Comparison of ENCODE assay signal across 11 mouse cellular contexts in the genomic region with DNA sequence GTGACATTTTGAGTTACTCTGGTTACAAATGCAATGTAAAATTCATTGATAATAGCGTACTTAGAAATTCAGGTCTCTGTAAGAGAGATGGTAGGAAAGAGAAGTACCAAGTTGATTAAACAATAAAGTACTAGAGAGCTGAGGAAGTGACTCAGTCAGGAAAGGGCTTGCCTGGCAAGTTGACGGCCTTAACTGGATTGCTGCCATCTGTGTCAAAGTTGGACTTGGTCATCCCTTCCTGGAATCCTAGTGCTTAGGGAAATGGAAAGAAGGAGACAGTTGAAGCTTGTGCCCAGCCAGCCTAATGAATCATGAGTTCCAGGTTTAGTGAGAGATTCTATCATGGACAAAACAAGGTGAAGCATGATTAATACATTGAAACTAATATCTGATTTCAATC.
DNase-seq lines count a peak whose midpoint lies in the region; ATAC-seq and TF ChIP-seq lines count a peak whose summit lies in the region.
"Had no signal": no experiment of that assay in that cellular context is flagged by ENCODE, and none has a peak within 500 bp of the region (broad histone marks: within the 10 kb centered on the region; RNA-seq: fewer than 3 reads in every experiment).

No protein-coding gene starts in this region.

- peak; percentile 49 for DNase-seq in lung, embryonic 14.5 days
- DNase-seq in lung, adult 2 months, result no peak
- peak; percentile 33 for DNase-seq in adrenal gland, adult 8-10 months
- DNase-seq in heart, postnatal 36 days, result peak; percentile 18 to 19
- peak; percentile 46 for DNase-seq in lung, postnatal 36 days
- no peak for DNase-seq in testis, postnatal 14 days (ENCODE audit: low spot score)
- no peak for DNase-seq in right cerebral cortex, postnatal 25 days
- DNase-seq: cerebellum, postnatal 14 days had no signal

- H3K36me3 ChIP-seq in lung, embryonic 14.5 days (ENCODE audit: insufficient read depth), result no peaks in the 10 kb centered on the region
- H3K36me3 ChIP-seq: G1E had no signal

- no peak overlapping the region for H3K4me2 ChIP-seq in lung, embryonic 14.5 days

- no peaks in the 10 kb centered on the region for H3K4me1 ChIP-seq in lung, embryonic 14.5 days (ENCODE audit: insufficient read depth)
- H3K4me1 ChIP-seq in lung, adult 2 months (ENCODE audit: control insufficient read depth, insufficient read depth, low read length), result no peaks in the 10 kb centered on the region

- no peak for ATAC-seq in lung, embryonic 14.5 days (ENCODE audit: insufficient read depth)
- ATAC-seq in granulocyte monocyte progenitor cell, adult 5-6 weeks (replicated peaks; ENCODE audit: poor library complexity, severe bottlenecking), result no peak
- ATAC-seq: hindbrain, embryonic 16.5 days had no signal

- H3K9ac ChIP-seq in lung, embryonic 14.5 days, result no peak overlapping the region

- no peak for TF ChIP-seq CTCF in lung, embryonic 14.5 days (IDR thresholded peaks at IDR 0.05; ENCODE audit: low read depth)
- no peak for TF ChIP-seq CTCF in lung, adult 2 months (IDR thresholded peaks at IDR 0.05; ENCODE audit: insufficient read depth, low read length)

- H3K27ac ChIP-seq in lung, embryonic 14.5 days (ENCODE audit: low read depth), result no peak overlapping the region

- H3K4me3 ChIP-seq in lung, embryonic 14.5 days (ENCODE audit: low read depth, low read length), result no peak overlapping the region
- H3K4me3 ChIP-seq in lung, adult 2 months (replicated peaks; ENCODE audit: extremely low read depth, low read depth, low read length), result no peak overlapping the region

- intact Hi-C loops in heart, postnatal 36 days (cut with DNase I), result no loop called here

- 68% methylated on average over 2 of the region's 2 CpGs for WGBS in lung, embryonic 14.5 days
- WGBS in lung, adult 2 months, result 30% methylated on average over 2 of the region's 2 CpGs

- H3K27me3 ChIP-seq in lung, embryonic 14.5 days (ENCODE audit: insufficient read depth, low read length), result no peaks in the 10 kb centered on the region

- TF ChIP-seq POLR2A in lung, adult 2 months (IDR thresholded peaks at IDR 0.05; ENCODE audit: borderline replicate concordance, extremely low read depth, low read depth, low read length), result no peak

- H3K9me3 ChIP-seq in lung, embryonic 14.5 days (ENCODE audit: low read depth, low read length), result no peaks in the 10 kb centered on the region

Comparison
In these comparisons a context has a peak if more than half of its experiments do, and no peak if none do; other contexts are left out.
1. DNase-seq: peak in lung, embryonic 14.5 days (single experiment), adrenal gland, adult 8-10 months (single experiment), heart, postnatal 36 days (2 of 2) and lung, postnatal 36 days (single experiment); none in lung, adult 2 months (single experiment), testis, postnatal 14 days (single experiment) and right cerebral cortex, postnatal 25 days (single experiment).